In the genomic region with DNA sequence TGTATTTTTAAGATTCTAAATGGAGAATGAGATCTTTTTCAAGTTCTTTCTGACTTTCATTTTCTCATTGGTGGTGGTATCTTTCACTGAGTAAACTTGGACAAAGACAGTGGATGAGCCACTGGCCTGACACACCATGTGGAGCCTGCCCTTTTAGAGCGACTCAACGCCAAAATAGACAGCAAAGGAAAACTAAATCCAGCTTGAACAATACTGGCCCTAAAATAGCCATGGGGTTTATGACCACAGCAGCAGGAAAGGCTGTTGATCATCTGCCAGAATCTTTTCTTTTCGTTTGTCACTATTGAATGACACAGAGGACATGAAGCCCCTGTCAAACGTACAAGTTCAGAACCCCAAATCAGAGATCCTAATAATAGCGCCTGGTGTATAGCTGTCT, we compare ENCODE assay signal across 25 mouse cellular contexts. TPM values are rescaled to one million over a fixed set of nuclear protein-coding genes. Genes with fewer than 3 reads are reported as not detected.
DNase-seq lines count a peak whose midpoint lies in the region; ATAC-seq and TF ChIP-seq lines count a peak whose summit lies in the region.
"Had no signal": no experiment of that assay in that cellular context is flagged by ENCODE, and none has a peak within 500 bp of the region (broad histone marks: within the 10 kb centered on the region; RNA-seq: fewer than 3 reads in every experiment).

No protein-coding gene starts in this region.

- H3K4me1 ChIP-seq in heart, embryonic 10.5 days = peaks cover 10% of the 10 kb centered on the region; the same call in 1 of the 2 replicates
- H3K4me1 ChIP-seq in megakaryocyte, embryonic 14.5 days = peaks cover 82% of the 10 kb centered on the region
- H3K4me1 ChIP-seq in CH12.LX (ENCODE audit: control insufficient read depth in 1 of 2, insufficient read depth in 2 of 2) = peaks cover 8 to 26% of the 10 kb centered on the region in 2 experiments; a peak in 3 of 4 replicates
- peaks cover 21% of the 10 kb centered on the region for H3K4me1 ChIP-seq in heart, postnatal 0 days (ENCODE audit: control insufficient read depth, insufficient read depth)
- H3K4me1 ChIP-seq: forebrain, embryonic 10.5 days; hindbrain, embryonic 15.5 days; midbrain, embryonic 12.5 days had no signal

- H3K4me2 ChIP-seq in CH12.LX (ENCODE audit: insufficient read depth, low read depth, poor library complexity, severe bottlenecking) = 0 out of 2 replicates have a peak overlapping the region, but pooled peaks have one; percentile 9
- no peak overlapping the region for H3K4me2 ChIP-seq in heart, postnatal 0 days (ENCODE audit: low read depth, low read length)
- H3K4me2 ChIP-seq: embryonic facial prominence, embryonic 13.5 days; hindbrain, embryonic 15.5 days; kidney, embryonic 15.5 days; midbrain, embryonic 12.5 days had no signal

- TF ChIP-seq POLR2A in CH12.LX (IDR thresholded peaks at IDR 0.05; ENCODE audit: low read depth, low read length) = no peak

- DNase-seq in heart, embryonic 10.5 days (ENCODE audit: low spot score) = no peak
- DNase-seq in heart, postnatal 4 days = no peak
- DNase-seq in CH12.LX (ENCODE audit: extremely low read depth) = no peak
- DNase-seq in heart, postnatal 0 days (ENCODE audit: low spot score) = peak; percentile 45
- no peak for DNase-seq in adrenal gland, postnatal 36 days
- DNase-seq in right cerebral cortex, postnatal 14 days = no peak
- DNase-seq: adrenal gland, postnatal 25 days; cerebellum, adult 11 months; cerebellum, adult 9-11 months; forebrain, postnatal 0 days; kidney, adult 11 months; kidney, postnatal 25 days; liver; lung, adult 2 months; lung, postnatal 10 days had no signal

- no peak for ATAC-seq in megakaryocyte, adult 5-6 weeks (ENCODE audit: poor library complexity, severe bottlenecking)
- ATAC-seq in heart, postnatal 0 days (ENCODE audit: insufficient read depth, low read depth) = no peak
- ATAC-seq: forebrain, postnatal 0 days; inflammation-experienced regulatory T-cells, adult 6 months had no signal

- peak overlapping the region; percentile 6; the same call in 1 of the 2 replicates for H3K27ac ChIP-seq in heart, embryonic 10.5 days
- H3K27ac ChIP-seq in CH12.LX (ENCODE audit: insufficient read depth, low read depth) = no peak overlapping the region
- H3K27ac ChIP-seq in heart, postnatal 0 days (ENCODE audit: low read depth) = peak overlapping the region; percentile 60
- H3K27ac ChIP-seq: embryonic facial prominence, embryonic 13.5 days; forebrain, embryonic 10.5 days; hindbrain, embryonic 10.5 days; hindbrain, embryonic 15.5 days; kidney, embryonic 15.5 days; liver, embryonic 14.5 days; midbrain, embryonic 12.5 days had no signal

- no peak overlapping the region for H3K4me3 ChIP-seq in heart, embryonic 10.5 days
- H3K4me3 ChIP-seq in megakaryocyte, embryonic 14.5 days (replicated peaks) = peak overlapping the region; percentile 64
- H3K4me3 ChIP-seq in CH12.LX (replicated peaks in 1 of 3; ENCODE audit: low read depth in 2 of 3, low read length in 2 of 3, poor library complexity in 1 of 3) = no peak overlapping the region
- no peak overlapping the region for H3K4me3 ChIP-seq in heart, postnatal 0 days (ENCODE audit: low read depth, low read length)
- H3K4me3 ChIP-seq: embryonic facial prominence, embryonic 13.5 days; forebrain, embryonic 10.5 days; hindbrain, embryonic 10.5 days; hindbrain, embryonic 15.5 days; kidney, embryonic 15.5 days; midbrain, embryonic 12.5 days had no signal

- dilution Hi-C loops in CH12.LX (cut with MboI; ENCODE audit: extremely low pct_ligation_motif_present, extremely low pct_unique_long_range_greater_than_20kb, low sequenced_read_pairs) = no loop called here

- no peak for TF ChIP-seq CTCF in CH12.LX (conservative IDR thresholded peaks at IDR 0.05 in 1 of 2, IDR thresholded peaks at IDR 0.05 in 1 of 2; ENCODE audit: low read depth in 2 of 2, low read length in 2 of 2)
- TF ChIP-seq CTCF in heart, postnatal 0 days (IDR thresholded peaks at IDR 0.05; ENCODE audit: low read depth) = no peak

- no peaks in the 10 kb centered on the region for H3K79me2 ChIP-seq in CH12.LX (replicated peaks; ENCODE audit: control insufficient read depth, extremely low read depth, insufficient read depth, poor library complexity, severe bottlenecking)

- TF ChIP-seq EP300 in CH12.LX (IDR thresholded peaks at IDR 0.05; ENCODE audit: low read length) = no peak
- TF ChIP-seq EP300 in heart, postnatal 0 days (IDR thresholded peaks at IDR 0.05; ENCODE audit: low read depth) = no peak

- H3K9me3 ChIP-seq in heart, embryonic 10.5 days = no peaks in the 10 kb centered on the region
- no peaks in the 10 kb centered on the region for H3K9me3 ChIP-seq in megakaryocyte, embryonic 14.5 days
- no peaks in the 10 kb centered on the region for H3K9me3 ChIP-seq in CH12.LX (replicated peaks; ENCODE audit: low read length)
- no peaks in the 10 kb centered on the region for H3K9me3 ChIP-seq in heart, postnatal 0 days (replicated peaks; ENCODE audit: control insufficient read depth, low read length)
- H3K9me3 ChIP-seq: embryonic facial prominence, embryonic 13.5 days; forebrain, embryonic 10.5 days; hindbrain, embryonic 10.5 days; hindbrain, embryonic 15.5 days; kidney, embryonic 15.5 days; midbrain, embryonic 12.5 days had no signal

- H3K27me3 ChIP-seq in heart, embryonic 10.5 days (ENCODE audit: insufficient read depth, poor library complexity, severe bottlenecking) = no peaks in the 10 kb centered on the region
- no peaks in the 10 kb centered on the region for H3K27me3 ChIP-seq in megakaryocyte, embryonic 14.5 days (replicated peaks)
- no peaks in the 10 kb centered on the region for H3K27me3 ChIP-seq in CH12.LX (replicated peaks)
- H3K27me3 ChIP-seq in heart, postnatal 0 days (ENCODE audit: control insufficient read depth, insufficient read depth, low read length) = no peaks in the 10 kb centered on the region
- H3K27me3 ChIP-seq: embryonic facial prominence, embryonic 13.5 days; hindbrain, embryonic 15.5 days; kidney, embryonic 15.5 days; midbrain, embryonic 12.5 days had no signal

- TF ChIP-seq RAD21 in CH12.LX (IDR thresholded peaks at IDR 0.05; ENCODE audit: low read depth, low read length) = no peak

- no peaks in the 10 kb centered on the region for H3K36me3 ChIP-seq in heart, embryonic 10.5 days
- H3K36me3 ChIP-seq in megakaryocyte, embryonic 14.5 days (replicated peaks; ENCODE audit: low read length) = no peaks in the 10 kb centered on the region
- H3K36me3 ChIP-seq in CH12.LX (replicated peaks in 1 of 2; ENCODE audit: control insufficient read depth in 1 of 2, insufficient read depth in 1 of 2, low read length in 1 of 2) = no peaks in the 10 kb centered on the region
- H3K36me3 ChIP-seq in heart, postnatal 0 days (replicated peaks; ENCODE audit: control insufficient read depth, insufficient read depth, low read length) = no peaks in the 10 kb centered on the region
- H3K36me3 ChIP-seq: embryonic facial prominence, embryonic 13.5 days; forebrain, embryonic 10.5 days; hindbrain, embryonic 10.5 days; hindbrain, embryonic 15.5 days; kidney, embryonic 15.5 days; midbrain, embryonic 12.5 days had no signal

- H3K9ac ChIP-seq in CH12.LX (ENCODE audit: insufficient read depth, low read depth) = no peak overlapping the region
- H3K9ac ChIP-seq in heart, postnatal 0 days (replicated peaks; ENCODE audit: low read depth, low read length) = no peak overlapping the region
- H3K9ac ChIP-seq: embryonic facial prominence, embryonic 13.5 days; forebrain, postnatal 0 days; hindbrain, embryonic 15.5 days; kidney, embryonic 15.5 days; liver, embryonic 14.5 days; midbrain, embryonic 12.5 days had no signal

- 61% methylated on average over 5 of the region's 5 CpGs for WGBS in heart, embryonic 10.5 days
- WGBS in heart, postnatal 0 days = 20% methylated on average over 5 of the region's 5 CpGs

- in situ Hi-C loops in CH12.LX (cut with MboI; ENCODE audit: low pct_ligation_motif_present, low pct_unique_long_range_greater_than_20kb, low sequenced_read_pairs) = loop anchor here (10.0 kb wide), 1 partner anchor 58 kb away; no protein-coding TSS in a partner anchor

TF ChIP-seq in CH12.LX, 34 proteins besides CTCF, POLR2A, EP300 and RAD21 (continues in another document):
- TF ChIP-seq USF2 (conservative IDR thresholded peaks at IDR 0.05; ENCODE audit: low read depth, low read length) (no peak), KAT2A (IDR thresholded peaks at IDR 0.05; ENCODE audit: insufficient replicate concordance, low read length) (no peak), ZC3H11A (IDR thresholded peaks at IDR 0.05; ENCODE audit: low read depth, low read length) (no peak), CHD1 (IDR thresholded peaks at IDR 0.05; ENCODE audit: low read depth, low read length) (no peak), UBTF (IDR thresholded peaks at IDR 0.05; ENCODE audit: low read depth, low read length) (no peak), NRF1 (IDR thresholded peaks at IDR 0.05; ENCODE audit: low read depth, low read length) (no peak), BHLHE40 (IDR thresholded peaks at IDR 0.05; ENCODE audit: low read depth, low read length) (no peak), HCFC1 (IDR thresholded peaks at IDR 0.05; ENCODE audit: low read depth, low read length) (no peak), TCF12 (IDR thresholded peaks at IDR 0.05; ENCODE audit: low read depth, low read length) (no peak), NELFE (IDR thresholded peaks at IDR 0.05; ENCODE audit: low read depth, low read length) (no peak), TBP (conservative IDR thresholded peaks at IDR 0.05; ENCODE audit: low read depth, low read length) (no peak), MXI1 (IDR thresholded peaks at IDR 0.05; ENCODE audit: low read depth, low read length) (no peak), USF1 (IDR thresholded peaks at IDR 0.05; ENCODE audit: low read depth, low read length) (no peak), PAX5 (IDR thresholded peaks at IDR 0.05; ENCODE audit: low read length) (no peak), MYC (IDR thresholded peaks at IDR 0.05; ENCODE audit: low read depth, low read length) (no peak), ZNF384 (IDR thresholded peaks at IDR 0.05; ENCODE audit: low read depth, low read length) (no peak), IRF4 (IDR thresholded peaks at IDR 0.05; ENCODE audit: low read depth, low read length) (no peak), MAZ (IDR thresholded peaks at IDR 0.05; ENCODE audit: low read depth, low read length) (no peak)

RNA-seq across cellular contexts. Expression of a gene that starts 18.4 kb away (rescaled TPM):
- polyA plus RNA-seq in heart, embryonic 10.5 days (2016; fragmentation: Nextera tagmentation; extraction: Ambion mirVana) = 56.1 and 63.8 TPM in 2 replicates
- 10 to 100 TPM; 62.0 to 68.7 TPM for total RNA-seq in heart, postnatal 4 days (2021)
- polyA plus RNA-seq in megakaryocyte, embryonic 14.5 days (2012; ENCODE audit: insufficient read depth, low replicate concordance) = 51.6 and 132 TPM in 2 replicates
- 160 and 180 TPM in 2 replicates for total RNA-seq in megakaryocyte, adult 5-6 weeks (2015)
- 192 and 198 TPM in 2 replicates for total RNA-seq in megakaryocyte, adult 5-6 weeks (2017)
- total RNA-seq in CH12.LX (2012; rRNA removed) (6.3 and 6.6 TPM in 2 replicates), CH12.LX (2014; rRNA removed) (21.0 and 23.7 TPM in 2 replicates)
- 15.8 and 17.5 TPM in 2 replicates for polyA plus RNA-seq in CH12.LX (2012; ENCODE audit: insufficient read length, low read depth)
- total RNA-seq in heart, postnatal 0 days (2014; rRNA removed; ENCODE audit: low replicate concordance) = 65.3 and 92.1 TPM in 2 replicates
- polyA plus RNA-seq in heart, postnatal 0 days (2015; fragmentation: Nextera tagmentation; extraction: Ambion mirVana) = 54.6 and 59.6 TPM in 2 replicates
- total RNA-seq in adrenal gland, postnatal 36 days (2021) = 10 to 100 TPM; 45.5 to 50.3 TPM
